In genomic region chr10:42574639-42575038, GRCm38 (mm10) we compare ENCODE assay signal across 20 mouse cellular contexts. TPM values are rescaled to one million over a fixed set of nuclear protein-coding genes. Genes with fewer than 3 reads are reported as not detected.
DNase-seq lines count a peak whose midpoint lies in the region; ATAC-seq and TF ChIP-seq lines count a peak whose summit lies in the region.
"Had no signal": no experiment of that assay in that cellular context is flagged by ENCODE, and none has a peak within 500 bp of the region (broad histone marks: within the 10 kb centered on the region; RNA-seq: fewer than 3 reads in every experiment).

No protein-coding gene starts in this region.

- H3K9me3 ChIP-seq in ES-E14 (ENCODE audit: control insufficient read depth, insufficient read depth, low read depth, low read length), result no peaks in the 10 kb centered on the region
- H3K9me3 ChIP-seq in forebrain, embryonic 15.5 days, result no peaks in the 10 kb centered on the region
- H3K9me3 ChIP-seq: embryonic facial prominence, embryonic 13.5 days had no signal

- no peak overlapping the region for H3K4me3 ChIP-seq in ES-E14 (ENCODE audit: insufficient read depth in 1 of 2, low read depth in 1 of 2, low read length in 2 of 2, poor library complexity in 1 of 2, severe bottlenecking in 1 of 2)
- no peak overlapping the region for H3K4me3 ChIP-seq in forebrain, embryonic 15.5 days
- H3K4me3 ChIP-seq: embryonic facial prominence, embryonic 13.5 days; layer of hippocampus, adult 2 months had no signal

- no peak for ATAC-seq in forebrain, embryonic 15.5 days (replicated peaks)
- ATAC-seq: CD4-positive, CD25-positive, alpha-beta regulatory T cell, adult 4 months; intestine, postnatal 0 days had no signal

- DNase-seq in kidney, postnatal 4 days, result peak; percentile 40 to 56
- no peak for DNase-seq in kidney, adult 11 months
- no peak for DNase-seq in ES-E14 (ENCODE audit: low read depth, low spot score)
- DNase-seq in c-Kit-positive CD71-positive TER-119-negative erythroid progenitor cells, embryonic 14.5 days (ENCODE audit: low read depth), result peak; percentile 22
- DNase-seq in spleen, postnatal 10 days (ENCODE audit: low spot score in 2 of 2), result no peak
- DNase-seq in gastrocnemius, postnatal 4 days (ENCODE audit: low spot score in 2 of 2), result no peak
- DNase-seq in urinary bladder, postnatal 4 days (ENCODE audit: low spot score in 2 of 2), result no peak
- DNase-seq: cerebellum, adult 11 months; heart, postnatal 4 days; right cerebral cortex, postnatal 25 days; thymus, postnatal 25 days had no signal

- peak overlapping the region; percentile 1; the same call in 1 of the 2 replicates for H3K4me2 ChIP-seq in forebrain, embryonic 15.5 days (replicated peaks)
- H3K4me2 ChIP-seq: embryonic facial prominence, embryonic 13.5 days; liver, embryonic 11.5 days had no signal

- peaks cover 0 to 5% of the 10 kb centered on the region in 2 experiments; a peak in 1 of 4 replicates for H3K4me1 ChIP-seq in ES-E14 (ENCODE audit: control insufficient read depth in 2 of 2, insufficient read depth in 2 of 2, low read length in 2 of 2, poor library complexity in 1 of 2)
- H3K4me1 ChIP-seq in forebrain, embryonic 15.5 days, result peaks cover 46% of the 10 kb centered on the region

- in situ Hi-C loops in ES-E14 (cut with MboI; ENCODE audit: low sequenced_read_pairs in 2 of 2, unreplicated experiment in 2 of 2), result no loop called here

- no peak overlapping the region for H3K9ac ChIP-seq in ES-E14 (ENCODE audit: insufficient read depth, low read depth, low read length, poor library complexity, severe bottlenecking)
- H3K9ac ChIP-seq in forebrain, embryonic 15.5 days (replicated peaks), result no peak overlapping the region
- H3K9ac ChIP-seq: embryonic facial prominence, embryonic 13.5 days had no signal

- WGBS in forebrain, embryonic 15.5 days, result 37% methylated on average over 10 of the region's 10 CpGs

- no peaks in the 10 kb centered on the region for H3K36me3 ChIP-seq in ES-E14 (ENCODE audit: control insufficient read depth, insufficient read depth, low read length, poor library complexity, severe bottlenecking)
- peaks cover 3% of the 10 kb centered on the region; the same call in 1 of the 2 replicates for H3K36me3 ChIP-seq in forebrain, embryonic 15.5 days
- H3K36me3 ChIP-seq: embryonic facial prominence, embryonic 13.5 days had no signal

- H3K27me3 ChIP-seq in forebrain, embryonic 15.5 days, result no peaks in the 10 kb centered on the region

- no peak overlapping the region for H3K27ac ChIP-seq in ES-E14 (ENCODE audit: insufficient read depth, low read depth, low read length, poor library complexity, severe bottlenecking)
- H3K27ac ChIP-seq in forebrain, embryonic 15.5 days (replicated peaks), result no peak overlapping the region
- H3K27ac ChIP-seq: embryonic facial prominence, embryonic 13.5 days; layer of hippocampus, adult 2 months; macrophage had no signal

TF ChIP-seq in ES-E14, 5 proteins besides CTCF, POLR2A, EP300 and RAD21:
- TF ChIP-seq MAFK (IDR thresholded peaks at IDR 0.05; ENCODE audit: insufficient read depth, low read depth, low read length) (no peak), HCFC1 (IDR thresholded peaks at IDR 0.05; ENCODE audit: borderline replicate concordance, insufficient read depth, low read length) (no peak), ZC3H11A (IDR thresholded peaks at IDR 0.05; ENCODE audit: borderline replicate concordance, low read depth, low read length) (no peak), ZNF384 (IDR thresholded peaks at IDR 0.05; ENCODE audit: low read depth, low read length) (peak; percentile 97), CHD2 (IDR thresholded peaks at IDR 0.05; ENCODE audit: low read depth, low read length) (no peak)

RNA-seq across cellular contexts. Expression of gene Nr2e1, which starts 8.8 kb away (rescaled TPM):
- not detected in 2 replicates for total RNA-seq in ES-E14 (2012; rRNA removed)
- polyA plus RNA-seq in forebrain, embryonic 15.5 days (2015; fragmentation: Nextera tagmentation; extraction: Ambion mirVana), result 35.4 and 40.5 TPM in 2 replicates
- not detected for total RNA-seq in gastrocnemius, postnatal 4 days (2021)
- total RNA-seq: adrenal gland, postnatal 36 days; heart, postnatal 4 days; monocyte, adult 5-6 weeks had no signal
- polyA plus RNA-seq: CD4-positive, CD25-positive, alpha-beta regulatory T cell, adult 4 months; intestine, postnatal 0 days; liver, embryonic 11.5 days; macrophage had no signal

RNA-seq across cellular contexts. Expression of gene Ostm1, which starts 9.0 kb away (rescaled TPM):
- total RNA-seq in ES-E14 (2012; rRNA removed), result 19.7 and 23.7 TPM in 2 replicates
- polyA plus RNA-seq in forebrain, embryonic 15.5 days (2015; fragmentation: Nextera tagmentation; extraction: Ambion mirVana), result 50.8 and 51.5 TPM in 2 replicates
- 1 to 10 TPM; 6.7 to 7.4 TPM for total RNA-seq in gastrocnemius, postnatal 4 days (2021)

Comparison
In these comparisons a context has a peak if more than half of its experiments do, and no peak if none do; other contexts are left out.
1. DNase-seq: peak in kidney, postnatal 4 days (2 of 2) and c-Kit-positive CD71-positive TER-119-negative erythroid progenitor cells, embryonic 14.5 days (single experiment); none in kidney, adult 11 months (single experiment), ES-E14 (single experiment), spleen, postnatal 10 days (0 of 2), gastrocnemius, postnatal 4 days (0 of 2) and urinary bladder, postnatal 4 days (0 of 2).